Mouse (Mus musculus): Measurements from ENCODE around the gene Ccnd1.
A peak's percentile ranks its signal among the peaks of the same experiment; 100 is the strongest.
"Not testable (repeated sequence)": the region's sequence is repeated elsewhere in the genome, so short reads cannot be mapped to it uniquely, and the experiment has no call there.

The Ccnd1 gene

GRCm38 (mm10) chr7:144908705-144909104 is 31.0 kb downstream of the Ccnd1 start:
- DNase-seq (ENCODE audit: low spot score in 2 of 2), result peak in 1 of 2 experiments; percentile 71

- no peak for DNase-seq (ENCODE audit: low spot score in 2 of 2)
Observed at GRCm38 (mm10) chr7:144907793-144908192, 31.9 kb downstream of the Ccnd1 start.

GRCm38 (mm10) chr7:144906708-144907397 is 32.9 kb downstream of the Ccnd1 start:
- peak; percentile 57 to 74 for DNase-seq (ENCODE audit: low spot score in 2 of 2)

GRCm38 (mm10) chr7:144905514-144905913 is 34.2 kb downstream of the Ccnd1 start:
- not testable (repeated sequence) for DNase-seq (ENCODE audit: low spot score in 2 of 2)

GRCm38 (mm10) chr7:144898506-144898905 is 41.2 kb downstream of the Ccnd1 start:
- no peak for DNase-seq (ENCODE audit: low spot score in 2 of 2)

GRCm38 (mm10) chr7:144896294-144897218 is 43.2 kb downstream of the Ccnd1 start, which contains the start of gene Fgf15:
Fgf15 (plus strand) TSS chr7:144896531.
- DNase-seq (ENCODE audit: low spot score in 2 of 2), result peak in 1 of 2 experiments; percentile 39

- peak; percentile 79 to 84 for DNase-seq (ENCODE audit: low spot score in 2 of 2)
Observed at GRCm38 (mm10) chr7:144895305-144896111, 44.2 kb downstream of the Ccnd1 start.

- no peak for DNase-seq (ENCODE audit: low spot score in 2 of 2)
Observed at GRCm38 (mm10) chr7:144894706-144895105, 45.0 kb downstream of the Ccnd1 start.

- DNase-seq (ENCODE audit: low spot score in 2 of 2), result peak in 1 of 2 experiments; percentile 65
Observed at GRCm38 (mm10) chr7:144894191-144894590, 45.5 kb downstream of the Ccnd1 start.

- DNase-seq (ENCODE audit: low spot score in 2 of 2), result no peak
Observed at GRCm38 (mm10) chr7:144892322-144892721, 47.4 kb downstream of the Ccnd1 start.

GRCm38 (mm10) chr7:144891863-144892262 is 47.9 kb downstream of the Ccnd1 start:
- no peak for DNase-seq (ENCODE audit: low spot score in 2 of 2)

GRCm38 (mm10) chr7:144890661-144891060 is 49.1 kb downstream of the Ccnd1 start:
- DNase-seq (ENCODE audit: low spot score in 2 of 2), result not testable (repeated sequence)

- no peak for DNase-seq (ENCODE audit: low spot score in 2 of 2)
Observed at GRCm38 (mm10) chr7:144888564-144889299, 51.0 kb downstream of the Ccnd1 start.

GRCm38 (mm10) chr7:144887672-144888071 is 52.1 kb downstream of the Ccnd1 start:
- DNase-seq (ENCODE audit: low spot score in 2 of 2), result no peak

- no peak for DNase-seq (ENCODE audit: low spot score in 2 of 2)
Observed at GRCm38 (mm10) chr7:144883106-144883505, 56.6 kb downstream of the Ccnd1 start.
